Mouse (Mus musculus) layer of hippocampus, adult 11-12 months (tissue): ENCODE data around the gene Col6a3.

Source experiments
- DNase-seq: peaks from one replicate; pipeline ENCODE4 v3.0.0; 2022; ENCODE audit warnings: low spot score

Col6a3 gene

DNA sequence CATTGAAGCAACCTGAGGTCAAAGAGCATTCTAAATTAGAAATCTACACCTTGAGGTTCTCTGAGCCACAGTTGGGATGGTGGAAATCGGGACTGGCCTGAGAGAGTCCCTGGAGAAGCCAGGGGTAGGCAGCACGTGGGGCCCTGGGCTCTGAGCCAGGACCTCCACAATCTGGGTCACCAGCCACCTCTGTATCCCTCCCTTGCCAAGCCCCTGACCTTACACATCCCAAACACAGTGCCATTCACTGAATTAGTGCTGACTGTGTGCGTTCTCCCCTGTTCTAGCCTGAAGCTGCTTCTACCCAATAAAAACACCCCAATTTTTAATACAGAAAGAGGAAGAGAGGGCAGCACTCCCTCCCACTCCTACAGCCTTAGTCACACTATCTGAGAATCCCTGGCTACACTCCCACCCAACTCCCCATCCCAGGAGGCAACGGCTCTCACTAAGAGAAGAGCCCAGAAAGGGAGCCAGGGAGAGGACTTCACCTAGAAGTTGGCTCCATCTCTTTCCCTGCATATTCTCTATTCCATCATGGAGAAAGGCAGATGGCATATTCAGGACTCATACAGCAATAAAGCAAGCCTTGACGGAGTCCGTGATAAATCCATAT, 46.4 kb downstream of the Col6a3 start:
- peak; percentile 18 for DNase-seq

DNA sequence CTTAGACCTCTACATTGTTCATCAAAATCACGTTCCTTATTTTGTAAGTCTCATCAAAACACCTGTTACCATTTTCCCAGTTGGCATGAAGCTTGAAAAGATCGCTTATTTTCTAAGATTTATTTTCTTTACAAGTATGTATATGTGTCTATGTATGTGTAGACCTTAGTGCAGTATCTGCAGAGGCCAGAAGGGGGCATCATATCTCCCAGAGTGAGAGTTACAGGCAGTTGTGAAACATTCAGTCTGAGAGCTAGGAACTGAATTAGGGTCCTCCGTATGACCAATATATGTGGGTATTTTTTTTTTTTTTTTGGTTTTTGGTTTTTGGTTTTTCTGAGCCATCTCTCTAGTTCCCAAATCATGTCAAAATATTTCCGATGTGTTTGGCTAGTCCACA, 50.4 kb downstream of the Col6a3 start:
- no peak for DNase-seq

DNA sequence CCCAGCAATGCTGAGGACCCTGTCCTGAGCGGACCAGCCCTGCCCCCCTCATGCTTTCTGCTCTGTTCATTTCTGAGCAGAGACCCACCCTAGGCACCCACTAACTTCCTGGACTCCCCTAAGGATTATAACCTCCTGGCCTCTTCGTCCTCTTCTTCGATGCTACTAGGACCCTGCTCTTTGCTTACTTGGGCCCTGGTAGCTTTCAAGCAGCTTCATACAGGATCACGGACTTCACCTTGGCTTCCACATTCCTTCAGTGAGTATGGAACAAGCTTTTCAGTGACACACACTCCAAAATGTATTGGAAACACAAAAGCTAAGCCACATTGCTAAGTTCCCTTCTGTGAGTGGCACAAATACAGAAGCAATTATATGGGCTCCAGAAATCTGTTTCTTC, 52.8 kb downstream of the Col6a3 start:
- DNase-seq = no peak

DNA sequence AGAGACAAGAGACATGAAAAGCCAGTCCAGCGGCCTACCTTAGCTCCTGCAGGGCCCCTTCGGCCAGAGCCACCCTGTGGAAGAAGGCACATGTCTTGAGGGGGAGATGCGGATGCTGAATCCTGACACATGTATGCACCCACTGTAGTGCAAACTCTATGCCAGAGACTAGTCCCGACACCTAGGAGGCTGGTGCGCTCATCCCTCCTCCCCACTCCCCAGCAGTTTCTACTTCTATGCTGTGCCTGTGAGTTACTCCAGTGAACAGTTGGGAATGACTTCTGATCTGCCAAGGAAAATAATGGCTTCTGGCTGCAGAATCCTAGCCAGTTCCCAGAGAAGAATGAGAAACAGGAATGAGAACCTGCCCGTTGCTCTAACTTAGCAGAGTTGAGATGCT, 54.3 kb downstream of the Col6a3 start:
- no peak for DNase-seq

DNA sequence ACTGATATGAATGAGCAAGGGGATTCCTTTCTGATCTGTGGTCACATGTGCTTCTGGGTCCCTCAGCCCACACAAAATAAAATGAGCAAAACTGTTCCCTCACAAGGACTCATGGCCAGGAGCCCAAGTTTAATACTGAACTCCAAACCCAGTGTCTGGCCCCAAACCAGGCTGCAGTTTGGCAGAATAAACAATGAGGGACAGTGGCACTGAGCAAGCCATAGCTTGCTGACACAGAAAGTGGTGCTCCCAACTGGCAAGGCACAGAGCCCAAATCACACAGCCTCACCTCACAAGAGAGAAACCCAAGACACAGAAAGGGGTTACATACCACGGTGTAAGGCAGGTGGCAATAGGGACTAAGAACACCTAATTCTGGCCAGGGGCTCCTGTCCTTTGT, 63.3 kb downstream of the Col6a3 start:
- DNase-seq = no peak

DNA sequence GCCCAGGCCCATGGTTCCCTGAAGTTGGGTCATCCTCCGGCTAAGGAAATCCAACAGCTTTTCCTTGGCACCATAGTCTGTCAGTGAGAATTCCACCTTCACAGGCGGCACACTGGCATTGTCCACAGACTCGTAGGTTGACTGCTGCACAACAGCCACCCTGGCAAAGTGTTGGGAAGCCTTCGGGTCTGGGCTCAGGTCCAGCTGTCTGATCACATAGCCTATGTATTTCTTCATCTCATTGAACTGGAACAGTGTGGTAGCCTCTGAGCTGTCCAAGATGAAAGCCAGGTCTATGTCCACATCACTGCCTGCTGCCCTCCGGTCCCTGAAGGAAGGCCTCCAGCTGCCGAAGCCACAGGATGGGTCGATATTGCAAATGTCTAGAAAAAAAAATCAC, 64.7 kb downstream of the Col6a3 start:
- DNase-seq = no peak

DNA sequence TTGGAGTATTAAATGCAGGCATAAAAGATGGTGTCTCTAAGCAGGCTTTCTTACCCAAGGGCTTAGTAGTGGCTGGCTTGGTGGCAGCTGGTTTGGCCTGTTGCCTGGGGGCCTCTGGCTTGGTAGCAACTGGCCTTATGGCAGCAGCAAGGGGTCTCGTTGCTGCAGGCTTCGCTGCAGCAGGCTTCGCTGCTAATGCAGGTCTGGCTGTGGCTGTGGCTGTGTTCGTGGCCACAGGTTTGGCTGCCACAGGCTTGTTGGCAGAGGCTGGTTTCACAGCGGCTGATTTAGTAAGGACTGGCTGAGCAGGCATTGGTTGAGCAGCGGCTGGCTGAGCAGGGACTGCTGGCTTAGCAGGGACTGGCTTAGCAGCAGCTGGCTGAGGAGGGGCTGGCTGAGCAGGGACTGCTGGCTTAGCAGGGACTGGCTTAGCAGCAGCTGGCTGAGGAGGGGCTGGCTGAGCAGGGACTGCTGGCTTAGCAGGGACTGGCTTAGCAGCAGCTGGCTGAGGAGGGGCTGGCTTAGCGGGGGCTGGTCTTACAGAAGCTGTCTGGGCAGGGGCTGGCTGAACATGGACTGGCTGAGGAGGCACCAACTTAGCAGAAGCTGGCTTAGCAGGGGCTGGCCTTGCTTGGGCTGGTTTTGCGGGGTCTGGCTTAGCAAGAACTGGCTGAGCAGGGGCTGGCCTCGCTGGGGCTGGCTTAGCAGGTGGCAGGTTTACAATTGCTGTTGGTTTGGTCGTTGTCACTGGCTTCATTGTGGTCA, 68.1 kb downstream of the Col6a3 start:
- no peak for DNase-seq

DNA sequence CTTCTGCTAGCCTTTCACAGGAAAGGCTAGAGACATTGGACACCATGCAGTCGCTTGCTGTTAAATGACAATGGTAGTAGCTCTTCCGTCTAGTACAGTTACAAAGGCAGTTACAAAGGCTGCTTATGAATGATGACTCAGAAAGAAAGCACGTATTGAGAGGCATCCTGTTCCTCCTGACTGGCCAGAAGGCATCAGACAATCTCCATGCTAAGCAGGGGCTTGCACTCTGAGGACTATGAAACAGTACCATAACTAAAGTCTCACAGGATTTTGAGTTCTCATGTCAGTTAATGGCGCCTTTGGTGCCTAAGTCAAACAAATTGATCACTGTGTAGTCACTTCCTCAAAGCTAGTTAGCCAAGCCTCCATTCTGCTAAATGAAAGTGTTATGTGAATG, 72.6 kb downstream of the Col6a3 start:
- DNase-seq = no peak

DNA sequence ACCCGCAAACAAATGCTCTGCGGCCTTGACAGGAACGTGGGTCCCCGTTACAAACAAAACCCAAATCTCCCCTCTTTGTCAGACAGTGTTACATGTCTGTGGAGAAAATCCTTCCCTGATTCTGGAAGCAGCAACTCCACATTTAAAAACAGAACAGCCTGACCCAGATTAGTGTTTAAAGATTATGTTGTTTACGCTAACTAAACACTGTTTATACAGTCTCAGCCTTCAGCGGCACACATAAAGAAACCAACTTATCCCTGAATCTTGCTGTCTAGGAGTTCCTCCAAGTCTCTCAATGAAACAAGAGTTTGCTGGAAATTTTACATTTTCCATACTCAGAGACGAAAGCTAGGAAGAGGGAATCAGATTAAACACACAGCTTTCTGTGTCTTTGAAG, 73.7 kb downstream of the Col6a3 start:
- no peak for DNase-seq

DNA sequence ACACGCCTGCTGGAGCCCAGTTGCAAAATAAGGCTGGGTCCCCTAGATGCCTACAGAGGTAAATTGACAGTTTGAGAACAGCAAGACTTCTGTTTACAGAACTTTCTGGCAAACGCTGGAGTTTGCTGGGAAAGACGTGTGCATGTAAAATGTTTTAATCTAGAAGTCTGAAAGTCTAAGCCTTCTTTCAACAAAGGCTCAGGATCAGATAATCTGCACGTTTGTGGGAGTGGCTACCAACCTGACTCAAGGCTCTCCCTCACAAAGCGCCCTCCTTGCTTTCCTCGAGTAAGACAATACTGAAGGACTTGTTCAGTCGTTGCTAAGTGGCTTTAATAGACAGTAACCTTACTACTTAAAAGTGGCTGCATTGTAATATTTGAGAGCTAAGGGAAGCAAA, 74.5 kb downstream of the Col6a3 start:
- DNase-seq = no peak

DNA sequence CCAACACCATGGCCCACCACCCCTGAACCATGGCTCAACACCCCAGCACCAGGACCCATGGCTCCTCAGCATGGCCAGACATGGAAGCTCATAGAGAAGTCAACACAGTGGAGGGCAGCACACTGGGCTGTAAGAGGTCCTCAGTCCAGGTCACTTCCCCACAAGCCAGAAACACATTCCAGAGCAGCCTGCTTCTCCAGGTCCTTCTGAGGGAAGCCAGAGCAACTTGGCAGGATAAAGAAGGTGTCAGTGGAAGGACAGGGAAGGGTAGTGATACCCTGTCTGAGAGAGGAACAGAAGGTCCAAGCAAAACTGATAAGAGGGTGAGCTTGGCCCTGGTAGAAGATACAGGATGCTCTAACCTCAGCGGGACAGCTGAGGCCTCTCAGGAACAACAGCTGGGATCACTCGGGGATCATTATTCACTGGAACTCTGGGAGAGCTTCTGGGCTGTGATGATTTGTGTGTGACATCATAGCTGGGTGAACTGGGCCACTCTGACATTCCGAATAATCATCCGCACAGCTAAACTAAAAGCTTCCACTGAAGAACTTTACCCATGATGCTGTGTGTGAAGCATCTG, 85.6 kb downstream of the Col6a3 start:
- no peak for DNase-seq

DNA sequence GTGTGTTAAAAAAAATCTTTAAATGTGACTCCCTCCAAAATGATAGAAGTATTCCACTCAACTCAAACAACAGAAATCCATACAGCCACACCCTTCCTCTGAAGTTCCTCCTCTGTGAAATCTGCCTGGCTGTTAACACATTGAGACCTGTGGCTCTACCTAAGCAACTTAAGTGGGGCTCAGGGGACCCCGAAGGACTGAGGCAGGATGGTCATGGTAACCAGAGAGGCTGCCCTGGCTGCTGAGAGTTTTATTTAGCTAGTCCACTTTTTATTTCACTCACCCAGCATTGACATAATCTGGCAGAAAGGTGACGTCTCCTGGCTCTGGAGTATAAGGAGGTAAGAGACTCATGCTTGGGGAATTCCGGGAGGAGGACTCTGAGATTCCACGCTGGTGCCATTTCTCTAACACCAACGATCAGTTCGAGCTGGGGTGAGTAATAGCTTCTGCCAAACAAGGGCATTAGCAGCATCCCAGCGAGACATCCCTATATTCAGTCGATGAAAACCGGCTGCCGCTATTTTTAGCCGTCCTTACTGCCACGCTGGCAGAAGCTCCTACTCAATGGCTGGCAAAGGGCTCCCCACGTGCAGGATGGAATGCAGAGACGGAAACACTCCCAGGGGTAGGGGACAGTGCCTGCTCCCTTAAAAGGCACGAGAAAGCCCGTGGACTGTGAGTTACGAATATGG, 89.8 kb downstream of the Col6a3 start:
- no peak for DNase-seq

DNA sequence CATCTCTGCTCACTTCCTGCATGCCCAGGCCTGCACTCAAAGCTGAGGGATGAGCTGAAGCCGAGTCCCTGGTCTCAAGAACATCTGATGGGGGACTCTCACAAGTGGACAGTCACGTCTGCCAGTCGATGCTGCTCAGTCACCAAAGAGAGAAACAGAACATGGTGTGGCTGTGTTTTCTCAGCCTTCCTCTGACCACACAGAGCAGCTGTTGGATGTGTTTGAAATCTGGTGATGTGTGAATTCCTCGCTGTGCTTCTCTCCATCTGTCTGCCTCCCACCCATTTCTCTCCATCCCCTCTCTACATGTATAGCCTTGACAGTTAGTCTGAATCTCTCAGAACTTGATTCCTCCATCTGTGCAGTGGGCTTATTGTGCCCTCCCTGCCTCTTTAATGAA, 92.5 kb downstream of the Col6a3 start:
- no peak for DNase-seq

DNA sequence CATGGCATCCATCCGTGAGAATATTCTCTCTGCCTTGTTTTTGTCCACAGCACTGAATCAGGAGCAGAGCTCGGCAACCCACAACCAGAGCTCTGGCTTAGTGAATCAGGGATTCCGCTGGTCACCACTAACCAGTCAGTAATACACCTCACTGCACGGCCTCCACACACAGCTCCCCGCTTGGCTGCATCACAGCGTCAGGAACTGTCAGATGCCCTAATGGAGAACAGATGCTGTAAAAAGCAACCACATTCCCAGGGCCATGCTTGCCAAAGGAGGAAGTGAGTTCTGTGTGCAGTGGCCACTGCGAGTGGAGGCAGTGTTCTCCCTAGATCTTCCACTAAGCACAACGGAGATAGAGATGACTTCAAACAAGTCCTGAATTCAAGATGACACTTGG, 93.6 kb downstream of the Col6a3 start:
- DNase-seq = no peak

DNA sequence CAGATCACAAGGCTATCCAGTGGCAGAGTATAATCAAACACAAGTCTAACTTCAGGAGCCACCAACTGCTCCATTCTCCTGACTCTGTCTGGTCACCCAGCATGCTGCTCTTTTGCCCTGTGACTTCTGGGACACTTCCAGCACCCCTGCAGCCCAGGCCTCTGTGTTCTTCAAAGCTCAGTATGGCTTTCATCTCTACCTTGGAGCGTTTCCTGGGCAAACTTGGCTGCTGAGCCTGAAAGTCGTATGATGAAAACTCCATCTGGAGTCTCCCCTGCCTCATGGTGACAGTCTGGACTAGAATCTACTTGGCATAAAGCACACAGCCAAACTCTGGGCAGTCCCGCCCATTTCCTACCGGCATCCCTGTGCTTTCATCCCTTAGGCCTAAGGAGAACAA, 95.2 kb downstream of the Col6a3 start:
- peak; percentile 52 for DNase-seq

DNA sequence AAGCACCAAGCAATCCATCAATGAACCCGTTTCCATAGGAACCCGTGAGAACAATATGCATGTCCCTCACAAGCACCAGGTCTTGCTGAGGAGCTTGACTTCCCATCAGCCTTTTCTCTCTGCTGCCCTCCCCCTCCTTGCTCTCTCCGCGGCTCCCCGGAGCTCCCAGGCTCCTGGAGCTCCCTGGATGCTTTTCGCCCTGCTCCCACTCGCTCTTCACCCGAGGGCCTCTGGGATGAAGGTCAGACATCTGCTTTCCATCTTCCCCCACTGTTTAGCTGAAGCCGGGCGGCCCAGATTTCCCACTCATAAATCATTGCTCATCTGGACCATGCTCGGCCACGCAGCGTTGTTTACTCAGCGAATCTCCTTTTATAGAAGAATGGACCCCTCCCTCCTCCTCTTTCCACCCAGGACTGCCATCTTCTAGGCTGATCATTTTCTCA, 99.8 kb downstream of the Col6a3 start:
- peak; percentile 48 for DNase-seq

DNA sequence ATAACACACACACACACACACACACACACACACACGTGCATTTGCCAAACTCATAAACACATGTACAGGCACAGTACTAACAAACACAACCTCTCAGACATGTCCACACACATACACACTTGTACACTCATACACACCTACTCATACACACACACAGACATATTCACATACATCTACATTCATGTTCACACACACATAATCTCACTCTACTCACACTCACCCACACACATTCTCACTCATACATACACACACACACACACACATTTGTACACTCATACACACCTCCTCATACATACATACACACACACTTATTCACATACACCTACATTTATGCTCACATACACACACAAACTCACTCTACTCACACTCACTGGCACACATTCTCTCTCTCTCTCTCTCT, 100.3 kb downstream of the Col6a3 start:
- no peak for DNase-seq

DNA sequence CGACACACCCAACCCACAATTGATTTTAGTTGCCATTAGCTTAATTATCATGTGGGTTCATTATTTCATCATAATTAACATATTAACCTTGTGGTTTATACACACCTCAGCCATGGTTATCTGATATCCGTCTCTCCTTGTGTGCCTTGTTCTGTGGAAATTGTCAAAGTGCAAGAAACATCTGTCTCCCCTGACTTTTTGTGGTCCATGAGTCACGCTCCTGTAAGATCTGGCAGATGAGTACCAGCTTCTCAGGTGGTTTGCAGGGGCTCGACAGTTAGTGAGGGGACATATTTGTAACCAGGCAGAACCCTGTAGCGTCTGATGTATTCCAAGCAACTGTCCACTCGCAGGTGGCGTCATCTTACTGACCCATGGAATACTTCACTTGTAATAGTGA, 101.1 kb downstream of the Col6a3 start:
- DNase-seq = no peak

DNA sequence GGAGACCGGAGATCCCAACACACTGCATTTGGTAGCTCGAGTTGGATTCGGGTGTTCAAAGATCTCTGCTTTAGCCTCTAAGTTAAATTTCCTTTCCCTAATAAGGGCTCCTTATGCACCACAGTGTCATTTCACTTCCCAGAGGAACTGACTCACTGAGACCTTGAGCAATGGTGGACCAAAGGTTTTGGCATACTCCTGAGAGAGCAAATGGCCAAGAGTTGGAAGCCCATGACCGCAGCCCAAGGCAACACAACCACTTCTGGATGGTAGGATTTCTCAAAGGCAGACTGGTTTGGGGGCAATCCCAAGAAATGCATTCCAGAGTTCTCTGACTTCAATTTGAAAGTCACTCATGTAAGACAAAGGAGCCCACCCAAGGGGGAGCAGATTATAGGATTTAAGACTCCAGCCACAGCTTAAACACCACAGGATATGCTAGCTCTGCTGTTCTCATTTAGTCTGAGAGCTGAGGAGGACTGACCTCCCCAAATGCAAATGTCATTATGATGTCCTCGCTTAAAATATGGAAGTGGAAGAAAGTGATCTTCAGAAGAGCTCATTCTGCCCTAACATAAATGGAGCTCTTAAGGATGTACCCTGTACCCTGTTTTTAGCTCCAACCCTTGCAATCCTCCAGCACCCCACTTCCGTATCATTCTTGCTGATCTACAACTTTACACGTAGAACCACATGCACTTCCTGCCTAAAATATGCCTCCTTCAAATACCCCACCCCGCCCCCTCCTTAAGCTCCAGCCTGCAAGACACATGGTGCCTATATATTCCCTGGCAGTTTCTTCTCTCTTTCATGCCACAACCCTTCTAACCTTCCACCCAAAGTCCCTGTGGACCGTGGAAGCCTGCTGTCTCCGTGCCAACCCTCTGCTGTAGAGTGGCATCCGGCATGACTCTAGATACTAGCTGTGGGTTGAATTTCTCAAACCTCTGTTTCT, 103.3 kb downstream of the Col6a3 start:
- DNase-seq = no peak

DNA sequence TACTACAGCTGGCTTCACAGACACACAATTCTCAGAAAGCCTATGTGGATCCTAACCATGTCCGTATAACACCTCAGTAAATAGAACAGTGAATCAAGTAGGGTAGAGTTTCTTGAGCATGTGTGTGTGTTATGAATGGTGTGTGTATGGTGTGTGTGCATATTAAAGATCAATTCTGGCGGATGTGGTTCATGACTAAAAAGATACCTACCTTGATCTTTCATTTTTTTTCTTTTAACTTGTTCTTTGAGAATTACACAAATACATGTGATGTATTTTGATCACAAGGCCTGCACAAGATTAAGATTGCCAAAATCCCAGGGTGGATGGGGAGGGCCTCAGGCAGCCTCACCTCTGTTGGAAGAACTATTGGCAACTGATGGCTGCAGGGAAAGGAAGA, 104.9 kb downstream of the Col6a3 start:
- DNase-seq = no peak

DNA sequence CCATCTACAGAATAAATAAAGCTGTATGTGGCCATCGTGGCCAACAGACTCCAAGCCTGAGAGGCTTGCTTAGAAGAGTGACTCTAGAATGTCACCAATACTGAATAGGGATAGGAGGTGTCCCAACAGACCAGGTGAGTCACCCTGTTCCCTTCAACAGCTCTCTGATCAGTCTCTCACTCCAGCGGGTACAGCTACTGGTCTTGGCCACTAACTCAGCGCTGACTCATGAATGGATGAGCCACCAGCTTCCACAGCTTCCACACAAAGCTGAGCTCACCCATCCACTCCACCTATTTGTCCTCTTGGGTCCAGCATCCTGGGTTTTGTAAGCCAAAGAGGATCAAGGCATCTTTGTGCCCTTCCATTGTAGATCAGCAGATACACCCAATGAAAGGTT, 114.3 kb downstream of the Col6a3 start:
- DNase-seq = no peak

DNA sequence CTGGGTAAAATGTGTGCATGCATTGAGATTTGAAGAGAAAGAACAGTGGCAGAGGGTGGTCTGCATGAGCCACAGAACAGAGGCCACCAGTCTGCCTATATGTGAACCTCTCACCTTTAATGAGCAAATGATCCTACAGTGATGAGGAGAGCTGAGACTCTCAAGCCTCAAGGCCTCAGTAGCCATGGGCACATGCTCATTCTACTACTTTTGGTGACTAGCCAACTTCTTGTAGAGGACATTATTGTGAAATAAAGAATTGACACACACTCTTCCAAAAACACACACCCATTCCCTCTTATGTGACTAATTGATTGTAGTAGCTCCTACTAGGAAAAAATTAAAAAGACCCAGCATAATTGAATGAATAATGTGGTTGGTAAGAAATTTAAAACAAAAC, 120.0 kb downstream of the Col6a3 start:
- DNase-seq = no peak
